ENCODE assay signal across 13 mouse cellular contexts in genomic region chr17:59848853-59849252, GRCm38 (mm10).
A peak's percentile ranks its signal among the peaks of the same experiment; 100 is the strongest.
DNase-seq lines count a peak whose midpoint lies in the region; ATAC-seq and TF ChIP-seq lines count a peak whose summit lies in the region.
"Had no signal": no experiment of that assay in that cellular context is flagged by ENCODE, and none has a peak within 500 bp of the region (broad histone marks: within the 10 kb centered on the region; RNA-seq: fewer than 3 reads in every experiment).

No protein-coding gene starts in this region.

- H3K4me1 ChIP-seq in limb, embryonic 14.5 days (ENCODE audit: control insufficient read depth, insufficient read depth, low read length) = no peaks in the 10 kb centered on the region
- no peaks in the 10 kb centered on the region for H3K4me1 ChIP-seq in limb, embryonic 10.5 days
- peaks cover 3% of the 10 kb centered on the region; the same call in 1 of the 2 replicates for H3K4me1 ChIP-seq in hindbrain, embryonic 12.5 days
- H3K4me1 ChIP-seq in neural tube, embryonic 13.5 days (replicated peaks) = no peaks in the 10 kb centered on the region
- H3K4me1 ChIP-seq: liver, embryonic 12.5 days had no signal

- TF ChIP-seq POLR2A in limb, embryonic 14.5 days (IDR thresholded peaks at IDR 0.05; ENCODE audit: borderline replicate concordance, extremely low read depth, insufficient read depth, insufficient read length) = no peak

- peak; percentile 23 for DNase-seq in embryo, embryonic 10 days (ENCODE audit: low spot score)
- no peak for DNase-seq in embryo, embryonic 9.5 days (ENCODE audit: extremely low spot score)
- peak; percentile 17 for DNase-seq in limb, embryonic 14.5 days (ENCODE audit: low spot score)
- no peak for DNase-seq in limb, embryonic 10.5 days (ENCODE audit: low spot score)
- no peak for DNase-seq in kidney, postnatal 25 days
- no peak for DNase-seq in adrenal gland, postnatal 10 days
- DNase-seq: cerebellum, postnatal 25 days; kidney, postnatal 36 days had no signal

- H3K4me2 ChIP-seq in limb, embryonic 14.5 days (replicated peaks; ENCODE audit: low read depth, low read length, severe bottlenecking) = no peak overlapping the region
- no peak overlapping the region for H3K4me2 ChIP-seq in hindbrain, embryonic 12.5 days (replicated peaks)
- no peak overlapping the region for H3K4me2 ChIP-seq in neural tube, embryonic 13.5 days
- H3K4me2 ChIP-seq: liver, embryonic 12.5 days had no signal

- no peak overlapping the region for H3K27ac ChIP-seq in limb, embryonic 14.5 days (replicated peaks; ENCODE audit: low read depth, low read length)
- no peak overlapping the region for H3K27ac ChIP-seq in limb, embryonic 10.5 days
- no peak overlapping the region for H3K27ac ChIP-seq in hindbrain, embryonic 12.5 days
- H3K27ac ChIP-seq in neural tube, embryonic 13.5 days (replicated peaks) = peak overlapping the region; percentile 49
- H3K27ac ChIP-seq: liver, embryonic 12.5 days had no signal

- no peaks in the 10 kb centered on the region for H3K9me3 ChIP-seq in limb, embryonic 14.5 days (ENCODE audit: control insufficient read depth, low read length)
- H3K9me3 ChIP-seq in limb, embryonic 10.5 days (replicated peaks) = no peaks in the 10 kb centered on the region
- H3K9me3 ChIP-seq in hindbrain, embryonic 12.5 days (replicated peaks) = no peaks in the 10 kb centered on the region
- H3K9me3 ChIP-seq in neural tube, embryonic 13.5 days = no peaks in the 10 kb centered on the region
- H3K9me3 ChIP-seq: liver, embryonic 12.5 days had no signal

- no peak overlapping the region for H3K4me3 ChIP-seq in limb, embryonic 14.5 days (replicated peaks; ENCODE audit: low read length)
- H3K4me3 ChIP-seq in limb, embryonic 10.5 days = no peak overlapping the region
- no peak overlapping the region for H3K4me3 ChIP-seq in hindbrain, embryonic 12.5 days
- no peak overlapping the region for H3K4me3 ChIP-seq in neural tube, embryonic 13.5 days
- H3K4me3 ChIP-seq: liver, embryonic 12.5 days had no signal

- H3K36me3 ChIP-seq in limb, embryonic 14.5 days (ENCODE audit: control insufficient read depth, insufficient read depth, low read length) = no peaks in the 10 kb centered on the region
- H3K36me3 ChIP-seq in limb, embryonic 10.5 days = no peaks in the 10 kb centered on the region
- no peaks in the 10 kb centered on the region for H3K36me3 ChIP-seq in hindbrain, embryonic 12.5 days
- no peaks in the 10 kb centered on the region for H3K36me3 ChIP-seq in neural tube, embryonic 13.5 days
- H3K36me3 ChIP-seq: liver, embryonic 12.5 days had no signal

- no peak overlapping the region for H3K9ac ChIP-seq in limb, embryonic 14.5 days (ENCODE audit: low read depth, low read length, severe bottlenecking)
- no peak overlapping the region for H3K9ac ChIP-seq in hindbrain, embryonic 12.5 days
- no peak overlapping the region for H3K9ac ChIP-seq in neural tube, embryonic 13.5 days
- H3K9ac ChIP-seq: liver, embryonic 12.5 days had no signal

- WGBS in limb, embryonic 14.5 days = 26% methylated on average over 3 of the region's 3 CpGs
- WGBS in limb, embryonic 10.5 days = 46% methylated on average over 3 of the region's 3 CpGs
- 50% methylated on average over 3 of the region's 3 CpGs for WGBS in hindbrain, embryonic 12.5 days
- 29% methylated on average over 3 of the region's 3 CpGs for WGBS in neural tube, embryonic 13.5 days

- no peaks in the 10 kb centered on the region for H3K27me3 ChIP-seq in limb, embryonic 14.5 days (ENCODE audit: control insufficient read depth, insufficient read depth, low read length)
- H3K27me3 ChIP-seq in limb, embryonic 10.5 days (ENCODE audit: low read depth, poor library complexity, severe bottlenecking) = no peaks in the 10 kb centered on the region
- no peaks in the 10 kb centered on the region for H3K27me3 ChIP-seq in hindbrain, embryonic 12.5 days
- no peaks in the 10 kb centered on the region for H3K27me3 ChIP-seq in neural tube, embryonic 13.5 days
- H3K27me3 ChIP-seq: liver, embryonic 12.5 days; Patski had no signal

- ATAC-seq in limb, embryonic 14.5 days (ENCODE audit: low FRiP score, low read depth) = no peak
- ATAC-seq in hindbrain, embryonic 12.5 days (ENCODE audit: low FRiP score) = peak; percentile 29; the same call in 1 of the 2 replicates
- peak; percentile 85 for ATAC-seq in neural tube, embryonic 13.5 days (ENCODE audit: low read depth)
- ATAC-seq: intestine, postnatal 0 days; liver, embryonic 12.5 days; Patski had no signal

Comparison
In these comparisons a context has a peak if more than half of its experiments do, and no peak if none do; other contexts are left out.
1. DNase-seq: peak in embryo, embryonic 10 days (single experiment) and limb, embryonic 14.5 days (single experiment); none in embryo, embryonic 9.5 days (single experiment), limb, embryonic 10.5 days (single experiment), kidney, postnatal 25 days (0 of 2) and adrenal gland, postnatal 10 days (single experiment).